Mouse (Mus musculus) heart, embryonic 14.5 days (tissue): Measurements from ENCODE around the gene Zrsr2. TPM values are rescaled to one million over a fixed set of nuclear protein-coding genes. Genes with fewer than 3 reads are reported as not detected.

ENCODE experiments used
- ATAC-seq: fragments of 200-750 bp; cut with Nextera tagmentation; 2 replicates; pipeline ENCODE4 v1.8.0; 2017; ENCODE audit warnings: low read depth, moderate TSS enrichment; ENCODE audit not compliant: insufficient number of reproducible peaks, insufficient read depth, low FRiP score
- H3K27ac ChIP-seq, 2 experiments: fragments of 200-500 bp in 1 of 2; fragments of 300-500 bp in 1 of 2; sonication (generic) in 1 of 2; replicated peaks in 1 of 2; 2 replicates each; pipeline ENCODE4 v1.5.1; 2012 to 2014; ENCODE audit warnings: low read depth in 2 of 2, low read length in 2 of 2, control low read depth in 1 of 2, mild to moderate bottlenecking in 1 of 2, mixed read lengths in 1 of 2; ENCODE audit not compliant: control insufficient read depth in 1 of 2, insufficient read depth in 1 of 2
- H3K27me3 ChIP-seq: fragments of 300-500 bp; sonication (generic); 2 replicates; pipeline ENCODE4 v1.6.1; 2014; ENCODE audit warnings: mild to moderate bottlenecking, low read length, control low read depth; ENCODE audit not compliant: control insufficient read depth, insufficient read depth
- H3K36me3 ChIP-seq: fragments of 300-500 bp; sonication (generic); 2 replicates; pipeline ENCODE4 v1.6.1; 2014; ENCODE audit warnings: mild to moderate bottlenecking, control low read depth, low read length, mixed read lengths; ENCODE audit not compliant: control insufficient read depth, insufficient read depth
- H3K4me1 ChIP-seq, 2 experiments: fragments of 200-500 bp in 1 of 2; fragments of 300-500 bp in 1 of 2; sonication (generic) in 1 of 2; 2 replicates each; pipeline ENCODE4 v1.6.1; 2012 to 2014; ENCODE audit warnings: low read length in 2 of 2, control low read depth in 1 of 2, mixed read lengths in 1 of 2; ENCODE audit not compliant: control insufficient read depth in 2 of 2, insufficient read depth in 2 of 2
- H3K4me2 ChIP-seq: fragments of 300-500 bp; sonication (generic); 2 replicates; pipeline ENCODE4 v1.6.1; 2014; ENCODE audit warnings: mild to moderate bottlenecking, low read length
- H3K4me3 ChIP-seq, 2 experiments: fragments of 200-500 bp in 1 of 2; fragments of 300-500 bp in 1 of 2; sonication (generic) in 1 of 2; 2 replicates each; pipeline ENCODE4 v1.5.1; 2012 to 2014; ENCODE audit warnings: low read length in 2 of 2, mild to moderate bottlenecking in 2 of 2, control low read depth in 1 of 2, low read depth in 1 of 2, moderate library complexity in 1 of 2; ENCODE audit not compliant: control insufficient read depth in 1 of 2, insufficient read depth in 1 of 2
- H3K9ac ChIP-seq: fragments of 300-500 bp; sonication (generic); 2 replicates; pipeline ENCODE4 v1.6.1; 2014; ENCODE audit warnings: mild to moderate bottlenecking, low read length
- H3K9me3 ChIP-seq: fragments of 300-500 bp; sonication (generic); 2 replicates; pipeline ENCODE4 v1.6.1; 2016; ENCODE audit warnings: low read length, control low read depth; ENCODE audit not compliant: control insufficient read depth
- WGBS: fragments of 180-500 bp; shearing (Covaris S2); extraction: QIAGEN DNeasy Blood & Tissue Kit; methylation state at CpG from one replicate; pipeline ENCODE4 v1.1.7; 2014; 5-methylcytosine and 5-hydroxymethylcytosine counted together
- polyA plus RNA-seq: library from polyadenylated mRNA; unstranded; fragments of >200 nt; fragmentation: Nextera tagmentation; extraction: Ambion mirVana; gene quantifications from 2 replicates; pipeline ENCODE4 v1.2.1, GENCODE M21; 2014

Gene Zrsr2
- polyA plus RNA-seq, 1 experiment from 2014 or later = 30.9 TPM

DNA sequence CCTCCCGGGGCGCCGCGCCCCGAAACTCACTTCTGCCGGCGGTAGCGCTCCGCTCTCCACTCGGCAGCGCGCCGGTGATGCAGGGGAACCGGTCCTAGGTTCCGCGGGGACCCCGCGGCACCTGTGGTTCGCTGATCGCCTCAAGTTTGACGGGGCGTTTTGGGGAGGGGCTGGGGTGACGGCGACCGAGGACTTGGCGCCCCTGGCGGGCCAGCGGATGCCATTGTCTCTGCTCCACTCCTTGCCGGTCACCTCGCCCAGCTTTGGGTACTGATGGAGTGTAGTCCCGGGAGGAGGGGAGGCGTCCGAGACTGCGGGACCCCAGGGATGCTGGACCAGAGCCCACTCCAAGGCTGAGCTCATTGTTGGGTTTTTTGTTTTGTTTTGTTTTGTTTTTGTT lies 49.1 kb downstream of the Zrsr2 start:
- WGBS = 14% methylated on average over 34 of the region's 34 CpGs
- H3K9ac ChIP-seq = peak overlapping the region; percentile 70
- no peaks in the 10 kb centered on the region; a peak in 1 of 4 replicates for H3K4me1 ChIP-seq
- H3K9me3 ChIP-seq = no peaks in the 10 kb centered on the region
- ATAC-seq = no peak
- H3K27ac ChIP-seq = peak overlapping the region in 1 of 2 experiments; percentile 73; a peak in 3 of 4 replicates
- no peaks in the 10 kb centered on the region for H3K36me3 ChIP-seq
- peak overlapping the region; percentile 70 for H3K4me2 ChIP-seq
- H3K4me3 ChIP-seq = peak overlapping the region; percentile 65 to 73
- no peaks in the 10 kb centered on the region for H3K27me3 ChIP-seq

DNA sequence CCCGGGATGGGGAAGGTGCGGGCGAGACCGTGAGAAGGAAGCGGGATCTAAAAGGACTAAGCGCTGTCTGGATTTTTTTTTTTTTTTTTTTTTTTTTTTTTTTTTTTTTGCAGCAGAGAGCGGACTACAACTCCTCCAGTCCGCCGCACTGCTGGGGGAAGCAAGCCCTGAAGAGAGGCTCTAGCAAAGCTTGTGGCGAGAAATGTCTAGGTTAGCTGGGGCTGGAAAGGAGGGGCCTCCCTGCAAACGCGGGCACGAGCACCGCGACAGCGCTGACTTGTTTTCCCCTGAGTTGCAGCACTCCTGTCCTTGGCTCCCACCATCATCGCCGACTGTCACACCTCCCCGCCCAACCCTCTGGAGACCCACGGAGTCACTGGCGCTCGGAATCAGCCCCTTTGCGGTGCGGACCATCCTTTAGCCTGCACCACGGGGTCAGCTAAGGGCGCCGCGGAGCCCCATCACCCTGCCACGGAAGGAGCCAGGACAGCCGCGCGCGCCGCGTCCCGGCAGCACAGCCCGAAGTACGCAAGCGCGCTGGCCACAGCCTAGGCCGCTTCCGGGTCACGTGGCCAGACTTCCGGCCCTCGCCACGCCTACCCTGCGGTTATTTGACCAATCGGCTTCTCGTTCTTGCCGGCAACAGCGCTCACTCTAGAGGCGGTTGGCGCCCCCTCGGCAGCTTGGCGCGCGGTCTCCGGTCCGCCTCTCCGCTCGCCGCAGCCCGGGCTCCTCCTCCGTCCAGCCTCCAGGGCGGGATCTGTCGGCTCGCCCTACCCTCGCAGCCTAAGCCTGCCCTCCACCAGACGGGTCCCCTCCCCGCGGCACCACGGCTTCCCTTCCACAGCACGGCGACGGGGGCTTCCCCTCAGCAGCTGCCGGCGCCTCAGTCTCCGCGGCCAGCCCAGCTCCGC lies 49.9 kb downstream of the Zrsr2 start, which contains the start of gene Ap1s2:
TSS of gene Ap1s2 (plus strand) at position 681 of the 914 bp plus-strand sequence.
- WGBS = 16% methylated on average over 74 of the region's 80 CpGs
- peak within 1 kb of the TSS; percentile 65 to 73 for H3K4me3 ChIP-seq
- no peaks in the 10 kb centered on the region; a peak in 1 of 4 replicates for H3K4me1 ChIP-seq
- H3K27ac ChIP-seq = peak within 1 kb of the TSS; percentile 59 to 75
- peak; percentile 99 for ATAC-seq
- H3K9me3 ChIP-seq = no peaks in the 10 kb centered on the region
- no peaks in the 10 kb centered on the region for H3K36me3 ChIP-seq
- H3K9ac ChIP-seq = peak within 1 kb of the TSS; percentile 74
- peak within 1 kb of the TSS; percentile 70 for H3K4me2 ChIP-seq
- H3K27me3 ChIP-seq = no peaks in the 10 kb centered on the region

DNA sequence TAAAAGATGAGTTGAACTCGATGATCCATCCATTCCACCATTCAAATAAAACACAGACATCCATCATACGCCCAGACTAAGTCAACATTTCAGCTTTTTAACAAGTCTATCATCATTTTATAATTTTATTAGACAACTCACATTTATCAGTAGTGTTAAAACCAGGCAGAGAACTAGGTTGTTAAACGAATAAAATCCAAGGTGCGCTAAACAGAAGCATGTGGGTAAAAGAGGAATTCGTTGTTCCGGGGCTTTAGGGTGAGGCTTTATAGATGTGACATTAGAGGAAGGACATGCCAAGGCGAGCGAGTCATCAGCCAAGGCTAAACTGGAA lies 50.5 kb downstream of the Zrsr2 start:
- Histone ChIP-seq H3K27ac (peak overlapping the region in 1 of 2 experiments; percentile 75; a peak in 2 of 4 replicates), H3K4me3 (peak overlapping the region; percentile 58 to 65), H3K9ac (peak overlapping the region; percentile 74), H3K36me3 (no peaks in the 10 kb centered on the region), H3K4me1 (no peaks in the 10 kb centered on the region; a peak in 1 of 4 replicates), H3K4me2 (peak overlapping the region; percentile 62), H3K9me3 (no peaks in the 10 kb centered on the region), H3K27me3 (no peaks in the 10 kb centered on the region)
- ATAC-seq = no peak
- WGBS = 24% methylated on average over 8 of the region's 8 CpGs

DNA sequence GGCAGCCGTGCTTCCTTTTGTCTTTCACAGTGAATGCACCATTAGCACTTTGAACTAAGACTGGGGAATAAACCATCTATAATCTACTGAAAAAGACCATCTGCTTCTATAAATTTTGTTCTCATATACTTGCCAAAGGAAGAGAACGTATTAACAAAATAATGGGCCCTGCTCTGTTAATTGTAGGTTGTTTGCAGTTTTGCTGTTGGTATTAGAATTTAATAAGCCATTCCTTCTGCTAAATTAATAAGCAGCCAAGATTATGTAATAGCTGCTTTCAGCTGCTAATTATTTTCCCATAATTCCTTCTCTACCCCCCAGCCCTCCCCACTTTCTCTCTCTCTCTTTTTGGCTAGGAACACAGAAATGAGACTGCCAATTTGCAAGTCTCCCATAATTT lies 51.6 kb downstream of the Zrsr2 start:
- Histone ChIP-seq H3K36me3 (no peaks in the 10 kb centered on the region), H3K27ac (no peak overlapping the region), H3K27me3 (no peaks in the 10 kb centered on the region), H3K9ac (no peak overlapping the region), H3K4me1 (no peaks in the 10 kb centered on the region; a peak in 1 of 4 replicates), H3K9me3 (no peaks in the 10 kb centered on the region), H3K4me3 (no peak overlapping the region), H3K4me2 (no peak overlapping the region)
- ATAC-seq = no peak
- 82% methylated on average over 2 of the region's 2 CpGs for WGBS

DNA sequence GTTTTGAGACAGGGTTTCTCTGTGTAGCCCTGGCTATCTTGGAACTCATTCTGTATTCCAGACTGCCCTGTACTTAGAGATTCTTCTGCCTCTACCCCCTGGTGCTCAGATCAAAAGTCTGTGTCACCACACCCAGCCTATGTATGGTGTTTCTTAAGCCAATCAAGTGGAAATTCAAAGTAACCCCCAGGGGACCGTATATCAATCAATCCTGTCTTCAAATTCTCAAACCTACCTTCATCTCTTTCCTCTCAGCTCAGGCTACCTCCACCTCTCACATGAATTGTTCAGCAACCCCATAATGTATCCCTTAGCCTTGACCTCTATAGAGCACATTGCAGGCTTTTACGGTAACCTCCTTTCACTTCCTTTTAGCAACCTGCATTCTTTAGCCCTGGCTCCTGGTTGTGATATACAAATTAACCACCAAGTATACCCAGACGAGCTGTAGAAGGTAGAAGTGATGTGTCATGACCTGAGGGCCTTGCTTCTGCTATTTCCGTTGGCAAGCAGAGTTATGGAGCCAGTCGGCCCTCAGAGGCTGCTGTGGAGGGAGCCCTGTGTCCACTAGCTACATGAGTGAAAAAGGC lies 58.9 kb downstream of the Zrsr2 start:
- Histone ChIP-seq H3K27ac (no peak overlapping the region), H3K27me3 (no peaks in the 10 kb centered on the region), H3K4me3 (no peak overlapping the region), H3K9me3 (no peaks in the 10 kb centered on the region), H3K4me2 (no peak overlapping the region), H3K4me1 (no peaks in the 10 kb centered on the region), H3K9ac (no peak overlapping the region), H3K36me3 (no peaks in the 10 kb centered on the region)
- WGBS = 43% methylated on average over 5 of the region's 5 CpGs
- no peak for ATAC-seq

DNA sequence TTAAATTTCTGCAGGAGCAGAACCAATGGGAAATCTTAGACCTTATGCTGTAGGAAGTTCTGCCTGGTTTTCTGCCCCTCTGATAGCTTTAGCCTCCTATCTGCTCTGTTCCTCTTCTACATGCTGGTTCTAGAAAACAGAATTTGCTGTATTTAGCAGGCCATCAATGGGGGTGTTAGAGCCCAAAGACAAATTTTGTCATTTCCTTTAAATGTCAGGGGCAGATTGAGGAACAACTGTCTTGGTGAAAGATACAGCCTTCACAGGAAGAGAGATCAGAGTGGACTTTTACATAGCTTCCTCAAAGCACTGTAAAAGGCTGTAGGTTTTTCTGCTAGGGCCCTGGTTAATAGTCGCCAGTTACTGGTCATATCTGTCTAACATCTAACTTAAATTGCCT lies 61.1 kb downstream of the Zrsr2 start:
- ATAC-seq = no peak
- Histone ChIP-seq H3K4me3 (no peak overlapping the region), H3K27me3 (no peaks in the 10 kb centered on the region), H3K27ac (no peak overlapping the region), H3K36me3 (no peaks in the 10 kb centered on the region), H3K4me2 (no peak overlapping the region), H3K9me3 (no peaks in the 10 kb centered on the region), H3K9ac (no peak overlapping the region), H3K4me1 (no peaks in the 10 kb centered on the region)
- 53% methylated on average over 1 of the region's 1 CpGs for WGBS

DNA sequence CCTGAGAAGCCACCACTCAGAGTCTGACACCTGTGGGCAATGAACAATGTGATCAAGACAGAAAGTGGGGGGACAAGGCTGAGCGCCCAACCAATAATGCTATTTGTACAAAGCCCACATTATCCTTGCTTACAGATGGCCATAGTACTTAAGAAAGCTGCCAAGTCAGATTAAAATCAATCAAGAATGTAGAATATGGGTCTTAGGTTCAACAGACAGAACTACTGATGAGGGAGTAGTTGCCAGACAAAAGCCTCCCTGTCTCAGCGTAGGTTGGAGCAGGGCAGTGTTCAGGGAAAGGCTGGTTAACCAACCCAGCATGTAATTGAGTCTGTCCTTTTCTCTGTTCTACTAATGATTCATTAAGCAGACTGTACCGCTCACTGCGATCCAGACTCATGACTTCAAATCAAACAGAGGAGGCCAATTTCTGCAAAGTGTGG lies 72.9 kb downstream of the Zrsr2 start:
- Histone ChIP-seq H3K4me3 (no peak overlapping the region), H3K4me2 (no peak overlapping the region), H3K4me1 (no peaks in the 10 kb centered on the region), H3K27ac (no peak overlapping the region), H3K9me3 (no peaks in the 10 kb centered on the region), H3K36me3 (no peaks in the 10 kb centered on the region), H3K9ac (no peak overlapping the region), H3K27me3 (no peaks in the 10 kb centered on the region)
- no peak for ATAC-seq
- WGBS = 89% methylated on average over 4 of the region's 4 CpGs
